ENCODE assay signal across 15 mouse cellular contexts in genomic region chr6:118966904-118967303, GRCm38 (mm10).
A peak's percentile ranks its signal among the peaks of the same experiment; 100 is the strongest.
DNase-seq lines count a peak whose midpoint lies in the region; ATAC-seq and TF ChIP-seq lines count a peak whose summit lies in the region.
"Had no signal": no experiment of that assay in that cellular context is flagged by ENCODE, and none has a peak within 500 bp of the region (broad histone marks: within the 10 kb centered on the region; RNA-seq: fewer than 3 reads in every experiment).

No protein-coding gene starts in this region.

- H3K9ac ChIP-seq in hindbrain, embryonic 14.5 days, result no peak overlapping the region
- H3K9ac ChIP-seq in hindbrain, embryonic 13.5 days, result no peak overlapping the region

- H3K27me3 ChIP-seq in hindbrain, embryonic 14.5 days (ENCODE audit: control insufficient read depth, insufficient read depth, low read length), result no peaks in the 10 kb centered on the region
- H3K27me3 ChIP-seq in hindbrain, embryonic 13.5 days, result no peaks in the 10 kb centered on the region
- H3K27me3 ChIP-seq in cerebellum, adult 2 months (ENCODE audit: control insufficient read depth, insufficient read depth, low read length), result no peaks in the 10 kb centered on the region

- H3K4me3 ChIP-seq in hindbrain, embryonic 14.5 days (replicated peaks; ENCODE audit: low read length), result no peak overlapping the region
- H3K4me3 ChIP-seq in hindbrain, embryonic 13.5 days, result no peak overlapping the region
- no peak overlapping the region for H3K4me3 ChIP-seq in cerebellum, adult 2 months (replicated peaks; ENCODE audit: insufficient read depth, low read depth, low read length)
- H3K4me3 ChIP-seq: erythroblast, embryonic 14.5 days had no signal

- peaks cover 2% of the 10 kb centered on the region; the same call in 1 of the 2 replicates for H3K4me1 ChIP-seq in hindbrain, embryonic 14.5 days (replicated peaks; ENCODE audit: control insufficient read depth, insufficient read depth, low read length)
- H3K4me1 ChIP-seq in hindbrain, embryonic 13.5 days (replicated peaks), result peaks cover 2% of the 10 kb centered on the region; the same call in 1 of the 2 replicates
- H3K4me1 ChIP-seq in cerebellum, adult 2 months (ENCODE audit: control insufficient read depth, insufficient read depth, low read length), result peaks cover 41% of the 10 kb centered on the region

- no peak for TF ChIP-seq CTCF in brain, embryonic 14.5 days (IDR thresholded peaks at IDR 0.05; ENCODE audit: borderline replicate concordance, extremely low read depth, insufficient read depth, insufficient read length)
- TF ChIP-seq CTCF in cerebellum, adult 2 months (IDR thresholded peaks at IDR 0.05; ENCODE audit: borderline replicate concordance, insufficient read depth, low read depth, low read length), result no peak

- 0 out of 2 replicates have a peak, but pooled peaks have one; percentile 17 for ATAC-seq in hindbrain, embryonic 14.5 days (ENCODE audit: low FRiP score)
- ATAC-seq in hindbrain, embryonic 13.5 days (ENCODE audit: low FRiP score), result no peak
- ATAC-seq: activated CD4-positive, CD25-positive, alpha-beta regulatory T cell, adult 4 months; intestine, postnatal 0 days had no signal

- no peak overlapping the region for H3K4me2 ChIP-seq in hindbrain, embryonic 14.5 days (replicated peaks)
- H3K4me2 ChIP-seq in hindbrain, embryonic 13.5 days, result no peak overlapping the region

- TF ChIP-seq POLR2A in brain, embryonic 14.5 days (IDR thresholded peaks at IDR 0.05; ENCODE audit: borderline replicate concordance, extremely low read depth, insufficient read depth, insufficient read length, poor library complexity, severe bottlenecking), result no peak
- TF ChIP-seq POLR2A in cerebellum, adult 2 months (IDR thresholded peaks at IDR 0.05; ENCODE audit: borderline replicate concordance, insufficient read depth, low read length), result no peak

- DNase-seq in hindbrain, embryonic 14.5 days (ENCODE audit: low spot score), result no peak
- peak; percentile 67 for DNase-seq in brain, embryonic 14.5 days (ENCODE audit: low read depth)
- DNase-seq in cerebellum, adult 2 months, result peak; percentile 66 to 75
- DNase-seq in layer of hippocampus, adult 18-20 months (ENCODE audit: low spot score in 2 of 2), result peak; percentile 73 to 82
- DNase-seq in natural killer cell, adult 2 months (ENCODE audit: low spot score in 2 of 2), result no peak
- no peak for DNase-seq in testis, postnatal 14 days (ENCODE audit: low spot score)
- no peak for DNase-seq in Muller cell, postnatal 12 days (ENCODE audit: inconsistent ontology term)
- DNase-seq: gastrocnemius, postnatal 36 days; kidney, postnatal 4 days; liver; thymus, postnatal 4 days had no signal

- H3K9me3 ChIP-seq in hindbrain, embryonic 14.5 days (ENCODE audit: control insufficient read depth, low read length), result no peaks in the 10 kb centered on the region
- H3K9me3 ChIP-seq in hindbrain, embryonic 13.5 days, result peaks cover 3% of the 10 kb centered on the region; the same call in 1 of the 2 replicates

- no peaks in the 10 kb centered on the region for H3K36me3 ChIP-seq in hindbrain, embryonic 14.5 days (replicated peaks; ENCODE audit: control insufficient read depth, insufficient read depth)
- H3K36me3 ChIP-seq in hindbrain, embryonic 13.5 days, result no peaks in the 10 kb centered on the region; the same call in 1 of the 2 replicates

- H3K27ac ChIP-seq in hindbrain, embryonic 14.5 days, result no peak overlapping the region
- no peak overlapping the region for H3K27ac ChIP-seq in hindbrain, embryonic 13.5 days
- H3K27ac ChIP-seq in cerebellum, adult 2 months (ENCODE audit: insufficient read depth, low read length), result no peak overlapping the region

- 71% methylated on average over 4 of the region's 4 CpGs for WGBS in hindbrain, embryonic 14.5 days
- WGBS in hindbrain, embryonic 13.5 days, result 78% methylated on average over 4 of the region's 4 CpGs
- WGBS in cerebellum, adult 2 months, result 5% methylated on average over 4 of the region's 4 CpGs

Comparison
In these comparisons a context has a peak if more than half of its experiments do, and no peak if none do; other contexts are left out.
1. DNase-seq: peak in brain, embryonic 14.5 days (single experiment), cerebellum, adult 2 months (2 of 2) and layer of hippocampus, adult 18-20 months (2 of 2); none in hindbrain, embryonic 14.5 days (single experiment), natural killer cell, adult 2 months (0 of 2), testis, postnatal 14 days (single experiment) and Muller cell, postnatal 12 days (single experiment).